Mouse (Mus musculus): ENCODE data around the gene Eif5a. TPM values are rescaled to one million over a fixed set of nuclear protein-coding genes. Genes with fewer than 3 reads are reported as not detected.

Gene Eif5a
- total RNA-seq, 2 experiments from 2014 or later: 434 to 455 TPM

DNA sequence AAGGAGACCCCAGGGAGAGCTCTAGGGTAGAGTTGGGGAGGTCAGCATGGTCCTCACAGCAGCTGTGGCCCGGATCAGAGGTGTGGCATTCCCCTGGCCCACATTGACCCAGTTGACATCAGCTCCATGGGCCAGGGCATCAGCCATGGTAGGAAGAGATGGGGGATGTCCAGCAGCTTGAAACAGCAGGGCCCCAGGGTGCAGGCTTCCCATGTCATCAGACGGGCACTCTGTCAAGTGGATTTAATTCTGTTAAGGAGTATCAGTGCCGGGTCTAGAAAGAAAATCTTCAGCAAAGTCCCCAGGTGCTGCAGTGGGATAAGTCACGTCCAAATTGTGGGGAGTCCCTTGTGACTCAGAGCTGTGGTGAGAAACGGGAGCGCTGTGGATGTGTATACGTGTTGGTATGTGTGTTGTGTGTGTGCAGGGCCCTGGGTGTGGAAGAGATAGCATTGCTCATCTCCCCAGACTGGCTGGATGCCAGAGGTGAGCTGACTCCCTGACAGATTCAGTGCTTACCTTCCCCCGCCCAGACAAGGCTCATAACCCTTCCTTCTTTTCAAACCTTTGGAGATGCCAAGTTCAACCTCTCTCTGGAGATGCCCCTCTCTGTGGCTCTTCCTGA is 38.1 kb downstream of the Eif5a start:
- DNase-seq: no peak
- intact Hi-C loops (cut with DNase I): no loop called here

DNA sequence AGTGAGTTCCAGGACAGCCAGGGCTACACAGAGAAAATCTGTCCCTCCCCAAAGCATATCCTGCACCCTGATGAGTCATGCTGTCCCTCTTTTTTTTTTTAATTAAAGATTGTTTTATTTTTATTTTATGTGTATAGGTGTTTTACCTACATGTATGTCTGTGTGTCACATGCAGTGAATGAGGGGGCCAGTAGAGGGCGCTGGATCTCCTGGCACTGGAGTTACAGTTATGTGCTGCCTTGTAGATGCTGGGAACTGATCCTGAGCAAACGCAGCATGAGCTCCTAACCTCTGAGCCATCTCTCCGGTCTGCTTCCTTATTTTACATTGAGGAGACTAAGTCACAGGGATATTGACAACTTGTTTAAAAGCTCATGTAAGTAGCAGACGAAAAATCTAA is 38.7 kb downstream of the Eif5a start:
- DNase-seq: peak in 1 of 2 experiments; percentile 43
- intact Hi-C loops (cut with DNase I): no loop called here

DNA sequence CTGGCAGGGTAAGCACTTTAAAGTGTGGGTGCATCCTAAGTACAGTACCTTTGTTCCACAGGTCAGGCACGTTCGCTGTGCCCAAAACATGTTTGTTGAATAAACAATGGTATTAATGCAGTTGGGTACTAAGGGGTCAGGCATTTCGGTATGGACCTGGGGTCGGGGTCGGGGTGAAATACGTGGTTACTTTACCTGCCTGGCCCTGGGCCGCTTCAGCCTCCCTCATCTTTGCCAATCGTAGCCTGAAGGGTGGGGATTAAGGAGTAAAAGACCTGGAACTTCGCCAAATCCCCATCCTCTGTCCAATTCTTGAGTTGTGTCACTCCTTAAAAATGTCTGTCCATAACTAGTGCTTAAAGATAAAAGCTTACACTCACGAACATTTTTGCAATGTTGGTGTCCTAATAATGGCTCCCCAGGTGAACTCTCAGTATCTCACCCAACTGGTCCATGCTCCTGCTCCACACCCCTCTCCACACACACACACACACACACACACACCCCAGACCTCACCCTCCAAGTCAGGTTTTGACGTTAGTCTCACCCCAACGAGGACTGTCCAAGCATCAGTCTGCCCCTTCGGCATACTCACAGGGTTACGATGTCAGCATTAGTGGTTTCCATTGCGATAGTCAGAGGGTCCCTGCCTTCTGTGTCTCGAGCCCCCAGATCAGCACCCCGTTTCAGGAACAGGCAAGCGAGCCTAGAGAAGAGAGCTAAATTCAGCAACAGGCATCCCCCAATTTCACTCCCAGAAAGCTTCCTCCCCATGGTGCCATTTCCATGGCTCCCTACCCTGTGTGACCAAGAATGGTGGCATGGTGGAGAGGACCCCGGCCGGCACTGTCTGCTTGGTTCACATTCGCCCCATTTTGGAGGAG is 39.7 kb downstream of the Eif5a start:
- DNase-seq: no peak
- intact Hi-C loops (cut with DNase I): loop anchor here (2.0 kb wide), 2 partner anchors 39 to 67 kb away; partner anchors contain the start of genes Eif5a and Slc2a4

DNA sequence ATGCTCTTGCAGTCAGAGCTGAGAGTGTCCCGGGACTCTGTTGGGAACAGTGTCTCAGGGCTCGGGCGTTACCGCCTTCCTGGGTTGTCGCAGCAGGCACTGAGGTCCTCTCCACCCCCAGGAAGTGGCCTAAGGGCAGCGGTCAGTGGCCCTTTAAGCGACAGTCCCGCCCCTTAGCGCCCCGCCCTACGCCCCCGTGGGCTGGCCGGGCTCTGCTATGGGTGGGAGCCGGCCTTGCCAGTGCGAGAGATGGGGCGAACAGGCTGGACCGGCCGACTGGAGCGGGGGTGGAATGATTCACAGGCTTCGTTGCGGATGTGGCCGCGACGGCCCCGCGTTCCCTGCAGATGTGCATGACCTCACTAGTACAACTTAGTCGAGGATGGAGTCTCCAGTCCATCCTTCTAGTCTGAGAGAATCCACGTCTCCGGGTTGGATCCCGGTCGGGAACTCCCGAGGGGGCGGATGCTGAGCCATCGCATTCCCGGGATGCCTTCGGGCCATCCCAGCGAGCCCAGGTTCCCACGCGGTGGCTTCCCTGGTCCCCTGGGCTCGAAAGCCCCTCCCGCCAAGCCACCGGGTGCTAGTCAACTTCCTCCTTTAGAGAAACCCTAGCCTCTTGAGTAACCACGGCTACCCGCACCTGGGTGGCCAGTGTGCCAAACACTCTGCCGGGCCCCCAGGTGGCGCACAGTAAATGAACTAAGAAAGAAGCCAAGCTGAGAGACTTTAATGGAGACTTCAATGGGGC is 40.7 kb downstream of the Eif5a start, which contains the start of gene Kctd11:
Gene Kctd11, minus strand, starts transcription at position 554 of the 751 bp plus-strand sequence.
- peak; percentile 92 for DNase-seq
- intact Hi-C loops (cut with DNase I): loop anchor here (2.0 kb wide), 2 partner anchors 40 to 68 kb away; partner anchors contain the start of genes Eif5a and Slc2a4

DNA sequence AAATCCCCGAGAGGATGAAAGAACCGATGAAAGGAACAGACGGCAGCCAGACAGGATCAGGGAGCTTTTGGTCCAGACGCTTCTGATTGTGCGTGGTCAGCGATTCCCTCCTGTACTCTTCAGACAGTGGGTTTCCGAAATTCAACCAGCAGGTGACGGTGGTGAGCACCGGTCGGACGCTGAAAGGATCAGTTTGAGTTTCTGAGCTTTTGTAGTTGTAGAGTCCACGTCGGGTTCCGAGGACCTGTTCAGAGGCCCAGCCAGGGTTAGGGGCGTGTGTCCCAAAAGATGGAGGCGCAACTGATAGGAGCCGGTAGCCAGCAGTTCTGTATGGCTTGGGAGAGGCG is 41.3 kb downstream of the Eif5a start:
- intact Hi-C loops (cut with DNase I): loop anchor here (2.0 kb wide), 2 partner anchors 40 to 68 kb away; partner anchors contain the start of genes Eif5a and Slc2a4
- peak in 1 of 2 experiments; percentile 76 for DNase-seq

DNA sequence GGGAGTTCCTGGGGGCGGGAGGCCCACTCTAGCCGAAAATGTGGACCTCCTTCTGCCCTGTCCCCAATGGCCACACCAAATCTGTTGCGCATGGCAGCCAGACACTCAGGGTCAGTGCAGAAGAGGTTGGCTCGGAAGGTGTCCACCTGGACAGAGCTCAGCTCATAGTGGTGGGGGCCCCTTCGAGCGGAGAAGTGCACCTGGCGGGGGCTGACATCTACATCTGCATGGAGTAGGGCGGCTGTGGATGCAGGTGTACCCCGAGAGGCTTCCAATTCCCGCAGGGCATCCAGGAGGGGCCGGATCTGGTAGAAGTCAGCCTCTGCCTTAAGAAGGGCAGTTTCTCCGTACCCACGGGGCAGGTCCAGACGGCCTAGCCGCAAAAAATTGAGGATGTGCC is 42.0 kb downstream of the Eif5a start:
- no peak for DNase-seq
- intact Hi-C loops (cut with DNase I): loop anchor here (2.0 to 5.0 kb wide), 5 partner anchors 41 to 197 kb away; partner anchors contain the start of genes Eif5a, Nlgn2, Senp3 and Slc2a4

DNA sequence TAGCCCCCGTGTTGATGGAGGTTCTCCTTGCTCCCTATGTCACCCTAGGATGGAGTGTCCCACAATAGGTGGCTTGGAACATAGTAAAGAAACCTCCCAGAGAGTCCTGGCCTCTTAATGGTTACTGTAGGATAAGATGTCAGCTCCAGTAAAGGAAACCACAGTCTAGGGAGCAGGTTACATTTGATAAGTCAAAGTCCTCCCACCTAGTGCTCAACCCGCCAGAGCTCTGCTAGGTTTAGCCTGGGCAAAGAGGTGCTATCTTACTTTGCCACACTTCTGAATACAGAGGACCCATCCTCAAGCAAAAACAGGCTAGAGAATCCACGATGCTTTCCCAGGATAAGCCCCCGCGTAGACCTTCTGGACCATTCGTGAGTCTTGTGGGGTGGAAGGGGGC is 42.8 kb downstream of the Eif5a start:
- no peak for DNase-seq
- intact Hi-C loops (cut with DNase I): loop anchor here (5.0 kb wide), 3 partner anchors 42 to 197 kb away; partner anchors contain the start of genes Nlgn2, Senp3 and Tmem256

DNA sequence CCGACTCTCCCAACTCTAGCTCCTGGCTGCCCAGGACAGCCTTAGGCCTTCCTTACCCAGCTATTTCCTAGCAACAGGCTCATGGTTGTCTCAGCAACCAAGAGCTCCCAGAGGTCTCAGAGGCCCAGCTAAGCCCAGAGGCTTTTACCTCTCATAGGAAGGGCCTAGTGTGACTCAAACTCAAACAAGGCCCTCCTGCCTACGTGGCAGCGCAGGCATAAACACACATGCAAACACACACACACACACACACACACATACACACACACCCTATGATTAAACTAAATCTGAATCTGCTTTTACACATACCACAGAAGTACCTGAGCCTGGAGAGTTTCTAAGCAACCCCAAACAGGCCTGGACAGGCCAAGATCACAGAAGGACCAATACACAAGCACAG is 43.4 kb downstream of the Eif5a start:
- intact Hi-C loops (cut with DNase I): loop anchor here (5.0 kb wide), 3 partner anchors 41 to 196 kb away; partner anchors contain the start of genes Nlgn2, Senp3 and Tmem256

DNA sequence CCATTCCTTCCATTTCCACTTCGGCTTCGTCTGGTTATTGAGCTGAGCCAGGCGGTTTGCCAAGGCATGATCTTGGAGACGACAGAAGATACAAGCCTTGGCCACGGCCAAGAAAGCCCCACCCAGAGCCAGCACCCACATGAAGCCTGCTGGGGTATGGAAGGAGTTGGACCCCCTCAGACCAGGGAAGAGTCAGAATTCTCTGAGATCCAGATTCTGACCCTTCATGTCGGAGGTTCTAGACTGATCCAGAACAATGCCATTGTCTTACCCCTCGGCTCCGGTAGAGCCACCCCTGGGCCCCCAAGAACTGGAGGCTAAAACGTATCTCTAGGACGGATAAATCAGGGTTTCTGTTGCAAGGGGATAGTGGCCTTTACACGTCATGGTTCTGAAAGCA is 43.9 kb downstream of the Eif5a start, which contains the start of gene Tmem95:
Gene Tmem95, minus strand, starts transcription at position 141 of the 400 bp plus-strand sequence.
- intact Hi-C loops (cut with DNase I): loop anchor here (2.0 to 5.0 kb wide), 5 partner anchors 41 to 196 kb away; partner anchors contain the start of genes Nlgn2, Senp3 and Tmem256
- no peak for DNase-seq

More for the DNA sequence above, 43.4 kb downstream of the Eif5a start:
- no peak for DNase-seq

DNA sequence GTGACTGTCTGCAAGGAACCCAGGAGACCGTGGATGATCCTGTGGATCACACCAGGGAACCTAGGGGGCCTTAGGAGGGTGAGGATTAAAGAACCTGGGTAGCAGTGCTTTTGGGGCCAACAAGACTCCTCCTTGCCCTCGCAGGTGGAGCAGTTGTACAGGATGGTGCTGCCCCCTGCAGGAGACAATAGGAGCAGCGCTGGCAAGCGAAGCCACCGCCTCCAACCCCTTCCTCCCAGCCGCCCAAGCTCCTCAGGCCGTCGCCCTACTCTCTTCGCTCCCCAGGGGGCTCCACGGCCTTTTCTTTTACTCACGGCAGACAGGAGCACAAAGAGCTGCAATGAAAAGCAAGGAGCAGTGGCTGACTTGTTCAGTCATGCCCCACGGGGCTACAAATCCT is 44.9 kb downstream of the Eif5a start:
- DNase-seq: peak; percentile 89 to 93
- intact Hi-C loops (cut with DNase I): loop anchor here (2.0 to 5.0 kb wide), 5 partner anchors 40 to 195 kb away; partner anchors contain the start of genes Nlgn2, Senp3 and Tmem256

DNA sequence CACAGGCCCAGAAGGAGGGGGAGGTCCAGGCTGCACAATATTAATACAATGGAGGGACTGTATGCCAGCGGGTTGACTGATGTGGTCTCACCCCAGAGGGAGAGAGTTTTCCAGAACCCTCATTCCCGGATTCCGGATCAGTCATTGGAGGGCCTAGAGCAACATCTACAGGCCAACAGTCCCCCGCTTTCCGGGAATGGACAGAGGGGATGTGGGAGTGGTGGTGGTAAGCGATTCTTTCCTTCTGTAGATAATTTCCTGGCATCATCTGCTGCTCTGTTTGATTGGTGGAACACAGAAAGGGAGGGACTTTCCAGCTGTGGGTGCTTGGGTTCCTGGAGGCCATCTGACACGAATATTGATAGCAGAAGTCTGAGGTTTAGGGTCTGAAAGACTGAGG is 45.6 kb downstream of the Eif5a start:
- intact Hi-C loops (cut with DNase I): loop anchor here (2.0 to 5.0 kb wide), 5 partner anchors 39 to 194 kb away; partner anchors contain the start of genes Nlgn2, Senp3 and Tmem256
- DNase-seq: peak; percentile 59 to 62

DNA sequence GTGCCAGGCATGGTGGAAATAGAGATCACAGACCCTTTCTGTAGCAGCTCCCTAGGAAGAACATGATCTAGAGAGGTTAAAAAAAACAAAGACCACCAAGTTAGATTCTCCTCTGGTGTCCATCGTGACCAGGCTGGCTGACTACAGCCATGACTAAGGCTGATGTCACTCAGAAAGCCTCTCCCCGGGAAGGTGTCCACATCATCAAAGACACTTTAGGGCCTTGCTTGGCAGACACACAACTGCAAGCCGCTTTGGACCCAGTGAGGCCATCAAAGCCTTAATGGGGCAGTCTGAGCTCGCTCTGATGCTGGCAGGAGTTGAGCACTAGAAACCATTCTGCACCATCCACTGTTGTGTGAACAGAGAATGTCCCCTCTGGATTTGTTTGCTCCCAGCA is 49.3 kb downstream of the Eif5a start:
- intact Hi-C loops (cut with DNase I): no loop called here
- DNase-seq: no peak

DNA sequence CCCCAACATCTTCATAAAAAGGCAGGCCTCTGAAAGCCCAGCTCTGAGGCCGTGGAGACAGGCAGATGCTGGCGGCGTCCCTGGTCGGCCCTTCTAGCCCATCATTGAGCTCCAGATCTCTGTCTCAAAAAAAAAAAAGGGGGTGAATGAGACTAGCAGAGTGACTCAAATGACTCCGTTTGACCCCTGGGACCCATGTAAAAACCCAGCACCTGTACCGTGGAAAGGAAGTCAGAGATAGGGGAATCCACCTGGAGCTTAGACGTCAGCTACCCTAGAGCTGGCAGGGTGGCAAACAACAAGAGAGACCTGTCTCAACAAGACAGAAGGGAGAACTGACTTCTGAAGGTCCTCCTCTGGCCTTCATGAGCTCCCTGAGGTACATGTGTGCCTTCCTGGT is 49.9 kb downstream of the Eif5a start:
- intact Hi-C loops (cut with DNase I): no loop called here
- DNase-seq: no peak

DNA sequence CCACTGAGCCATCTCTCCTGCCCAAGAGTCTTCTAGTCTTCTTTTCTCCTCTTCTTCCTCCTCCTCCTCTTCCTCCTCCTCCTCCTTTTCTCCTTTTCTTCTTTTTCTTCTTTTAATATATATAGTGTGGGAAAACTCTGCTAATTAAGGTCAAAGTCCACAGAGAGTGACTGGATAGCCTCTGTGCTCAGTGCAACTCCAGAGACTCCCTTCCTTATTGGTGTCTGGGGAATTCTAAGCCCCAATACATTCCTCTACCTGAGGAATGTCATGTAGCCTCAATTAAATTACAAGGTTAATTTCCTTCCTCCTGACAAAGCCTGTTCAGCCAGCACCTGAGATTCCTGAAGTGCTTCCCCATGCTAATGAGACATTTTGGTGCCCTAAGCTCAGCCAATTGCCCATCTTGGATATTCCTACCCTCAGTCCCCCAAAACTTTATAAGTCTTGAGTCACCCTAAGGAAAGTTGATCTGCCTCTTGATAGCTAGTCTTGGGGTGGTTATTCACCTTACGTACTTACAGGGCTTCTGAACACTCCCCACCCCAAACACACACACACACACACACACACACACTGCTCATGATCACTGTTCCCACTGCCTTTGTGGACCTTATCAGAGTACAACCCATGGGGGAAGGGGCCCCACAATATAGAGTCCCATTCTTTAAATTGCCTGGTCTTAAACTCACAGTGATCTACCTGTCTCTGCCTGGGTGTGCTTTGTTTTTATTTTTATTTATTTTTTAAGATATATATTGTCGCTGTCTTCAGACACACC is 51.3 kb downstream of the Eif5a start:
- DNase-seq: no peak
- intact Hi-C loops (cut with DNase I): no loop called here

DNA sequence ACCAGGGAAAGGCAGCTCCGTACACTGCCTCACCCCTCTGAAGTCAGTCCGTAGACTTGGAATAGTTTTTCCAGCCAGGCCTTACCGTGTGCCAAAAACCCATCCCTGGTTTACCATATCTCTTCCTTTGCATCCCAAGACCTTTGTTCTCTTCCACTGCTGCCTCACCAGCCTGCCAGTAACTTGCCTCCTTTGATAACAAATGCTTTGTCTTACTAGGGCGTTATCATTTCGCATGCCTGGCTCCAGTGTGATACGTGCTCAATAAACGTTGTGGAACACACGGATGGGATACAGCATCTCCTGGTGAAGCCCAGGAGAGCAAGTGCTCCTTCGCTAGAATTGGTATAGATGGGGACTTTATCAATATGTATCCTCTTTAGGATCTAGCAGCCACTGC is 54.4 kb downstream of the Eif5a start:
- intact Hi-C loops (cut with DNase I): no loop called here
- DNase-seq: no peak
